Mouse (Mus musculus): ENCODE measurements at regions not wholly inside any gene's neighbourhood (a gene's known extent, or its start where the extent isn't known, plus 50 kb on each side); places are given as distances from the start of the nearest gene placed in this dataset.
A peak's percentile ranks its signal among the peaks of the same experiment; 100 is the strongest.

DNA sequence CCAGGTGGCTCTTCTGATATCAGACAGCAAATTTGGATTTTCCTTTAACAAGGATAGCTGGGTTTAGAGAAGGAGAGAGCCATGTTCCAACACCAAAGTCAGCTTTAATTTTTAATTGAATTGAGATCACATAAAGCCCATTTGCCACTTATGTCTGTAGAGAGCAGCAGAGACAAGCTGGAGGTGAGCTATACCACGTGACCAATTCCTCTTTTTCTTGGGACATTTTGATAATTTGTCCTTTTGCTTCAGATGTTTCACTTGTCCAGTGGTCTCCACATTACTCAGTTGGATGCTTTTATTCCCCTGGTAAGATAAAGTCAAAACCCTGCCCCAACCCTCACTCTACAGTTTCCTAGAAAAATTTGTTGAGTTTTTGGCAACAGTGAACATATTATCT is 248.6 kb upstream of the Ndst4 start:
- H3K9me3 ChIP-seq, result no peaks in the 10 kb centered on the region
- no peak for ATAC-seq (ENCODE audit: low FRiP score, low read depth)
- WGBS, result 64% methylated on average over 1 of the region's 1 CpGs
- no peak overlapping the region for H3K4me3 ChIP-seq
- H3K4me1 ChIP-seq, result no peaks in the 10 kb centered on the region
- no peaks in the 10 kb centered on the region for H3K36me3 ChIP-seq
- no peaks in the 10 kb centered on the region for H3K27me3 ChIP-seq
- H3K9ac ChIP-seq (replicated peaks), result no peak overlapping the region
- no peak overlapping the region for H3K27ac ChIP-seq (replicated peaks)
- no peak overlapping the region for H3K4me2 ChIP-seq (replicated peaks)

DNA sequence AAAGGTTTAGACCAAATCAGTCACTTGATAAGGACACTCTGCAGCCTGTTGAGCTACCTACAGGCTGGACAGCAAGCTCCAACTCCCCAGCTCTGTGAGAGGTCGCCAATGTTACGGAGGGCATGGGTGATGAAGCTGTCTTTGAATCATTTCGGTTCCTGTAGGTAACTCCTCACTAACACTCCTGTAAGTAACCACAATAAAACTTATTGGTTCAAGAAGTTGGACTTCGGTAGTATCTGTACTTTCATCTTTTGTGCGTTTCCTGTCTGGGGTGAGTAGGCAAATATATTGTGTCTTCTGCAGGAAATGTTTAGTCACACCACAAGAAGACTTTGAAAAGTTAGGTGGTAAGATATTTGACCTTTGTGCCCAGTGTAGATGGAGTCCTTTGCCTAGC is 244.1 kb upstream of the Ndst4 start:
- no peaks in the 10 kb centered on the region for H3K27me3 ChIP-seq
- no peaks in the 10 kb centered on the region for H3K9me3 ChIP-seq
- H3K4me3 ChIP-seq, result no peak overlapping the region
- H3K27ac ChIP-seq (replicated peaks), result no peak overlapping the region
- ATAC-seq (ENCODE audit: low FRiP score, low read depth), result no peak
- H3K9ac ChIP-seq (replicated peaks), result no peak overlapping the region
- no peaks in the 10 kb centered on the region for H3K4me1 ChIP-seq
- H3K4me2 ChIP-seq (replicated peaks), result no peak overlapping the region
- H3K36me3 ChIP-seq, result no peaks in the 10 kb centered on the region
- WGBS, result 91% methylated on average over 5 of the region's 5 CpGs

DNA sequence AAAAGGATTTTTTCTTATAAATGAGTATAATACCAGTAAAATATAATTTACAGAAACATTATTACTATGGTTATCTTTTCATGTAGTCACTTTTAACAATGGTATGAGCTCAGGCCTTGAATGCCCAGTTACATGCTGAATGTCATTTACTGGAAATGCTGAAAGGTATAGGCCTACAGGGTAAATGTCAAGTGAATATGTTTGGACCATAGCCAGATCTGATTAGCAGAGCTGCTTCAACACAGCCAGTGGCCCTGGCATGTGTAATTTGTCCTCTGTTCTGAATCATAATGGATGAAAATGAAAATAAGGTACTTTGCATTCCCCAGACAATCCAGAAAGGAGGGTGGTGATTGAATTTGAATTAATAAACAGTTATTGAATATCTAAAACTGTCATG is 213.3 kb upstream of the Ndst4 start:
- H3K9ac ChIP-seq (replicated peaks), result no peak overlapping the region
- no peaks in the 10 kb centered on the region for H3K36me3 ChIP-seq
- no peak overlapping the region for H3K4me2 ChIP-seq (replicated peaks)
- H3K27ac ChIP-seq (replicated peaks), result no peak overlapping the region
- H3K4me1 ChIP-seq, result no peaks in the 10 kb centered on the region
- H3K27me3 ChIP-seq, result no peaks in the 10 kb centered on the region
- H3K4me3 ChIP-seq, result no peak overlapping the region
- H3K9me3 ChIP-seq, result no peaks in the 10 kb centered on the region
- ATAC-seq (ENCODE audit: low FRiP score, low read depth), result peak; percentile 74

DNA sequence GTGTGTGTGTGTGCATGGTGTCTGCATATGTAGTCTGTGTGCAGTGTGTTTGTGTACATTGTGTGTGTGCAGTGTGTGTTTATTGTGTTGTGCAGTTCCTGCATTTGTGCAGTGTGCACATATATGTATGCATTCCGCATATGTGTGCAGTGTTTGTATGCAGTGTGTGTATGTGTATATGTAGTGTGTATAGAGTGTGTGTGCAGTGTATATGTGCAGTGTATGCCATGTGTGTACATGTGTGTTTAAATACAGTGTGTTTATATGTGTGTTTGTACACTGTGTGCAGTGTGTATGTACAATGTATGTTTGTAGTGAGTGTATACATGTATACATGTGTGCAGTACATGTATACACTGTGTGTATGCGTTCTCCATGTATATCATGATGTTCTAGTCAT is 183.0 kb upstream of the Ndst4 start:
- WGBS, result 91% methylated on average over 2 of the region's 2 CpGs

DNA sequence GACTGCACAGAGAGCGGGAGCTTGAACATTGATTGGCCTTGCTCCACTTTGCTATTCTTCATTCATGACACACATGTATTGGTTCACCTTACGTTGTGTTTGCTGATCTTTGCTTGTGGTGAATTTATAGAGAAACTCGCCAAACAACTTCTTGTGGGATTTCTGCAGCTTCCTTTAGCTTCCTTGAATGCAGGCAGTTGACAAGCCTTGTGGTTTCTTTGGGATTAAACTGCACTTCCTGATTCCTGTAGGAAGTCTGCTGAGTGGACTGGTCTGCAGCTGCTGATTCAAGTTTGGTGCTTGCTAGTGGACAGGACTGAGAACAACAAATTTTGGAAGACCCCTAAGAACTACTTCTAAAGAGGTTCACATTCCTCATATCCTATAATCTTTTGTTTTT is 152.8 kb upstream of the Ndst4 start:
- H3K4me3 ChIP-seq, result no peak overlapping the region
- no peak overlapping the region for H3K4me2 ChIP-seq (replicated peaks)
- no peak overlapping the region for H3K27ac ChIP-seq (replicated peaks)
- no peak overlapping the region for H3K9ac ChIP-seq (replicated peaks)
- no peaks in the 10 kb centered on the region for H3K9me3 ChIP-seq
- ATAC-seq (ENCODE audit: low FRiP score, low read depth), result no peak
- H3K36me3 ChIP-seq, result no peaks in the 10 kb centered on the region
- WGBS, result 83% methylated on average over 3 of the region's 3 CpGs
- H3K27me3 ChIP-seq, result no peaks in the 10 kb centered on the region
- H3K4me1 ChIP-seq, result no peaks in the 10 kb centered on the region

More for the DNA sequence above, 183.0 kb upstream of the Ndst4 start:
- no peak overlapping the region for H3K9ac ChIP-seq (replicated peaks)
- no peak overlapping the region for H3K4me3 ChIP-seq
- H3K4me1 ChIP-seq, result no peaks in the 10 kb centered on the region
- no peak overlapping the region for H3K27ac ChIP-seq (replicated peaks)
- ATAC-seq (ENCODE audit: low FRiP score, low read depth), result 0 out of 2 replicates have a peak, but pooled peaks have one; percentile 45
- no peaks in the 10 kb centered on the region for H3K9me3 ChIP-seq
- H3K36me3 ChIP-seq, result no peaks in the 10 kb centered on the region
- H3K27me3 ChIP-seq, result no peaks in the 10 kb centered on the region
- H3K4me2 ChIP-seq (replicated peaks), result no peak overlapping the region

DNA sequence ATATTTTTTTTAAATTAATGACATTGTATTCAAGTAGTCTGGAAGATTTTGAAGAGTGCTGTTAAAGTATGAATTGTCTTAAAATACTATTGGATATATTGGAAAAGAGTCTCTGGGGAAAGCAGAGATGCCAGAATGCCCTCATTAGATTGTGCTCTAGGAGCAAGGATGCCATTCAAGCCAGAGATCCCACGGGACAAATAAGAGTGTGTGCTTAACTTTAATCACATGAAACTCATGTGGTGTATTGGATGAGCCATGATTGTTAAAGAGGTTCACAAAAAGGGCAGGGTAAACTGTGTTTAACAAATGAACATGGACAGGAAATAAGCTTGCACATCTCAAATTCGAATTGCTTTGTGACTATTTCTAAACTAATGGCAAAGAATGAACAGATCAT is 143.0 kb upstream of the Ndst4 start:
- H3K27ac ChIP-seq (replicated peaks), result no peak overlapping the region
- no peak for ATAC-seq (ENCODE audit: low FRiP score, low read depth)
- H3K4me1 ChIP-seq, result no peaks in the 10 kb centered on the region
- H3K9me3 ChIP-seq, result no peaks in the 10 kb centered on the region
- WGBS, result 76% methylated on average over 2 of the region's 2 CpGs
- H3K9ac ChIP-seq (replicated peaks), result no peak overlapping the region
- H3K4me2 ChIP-seq (replicated peaks), result no peak overlapping the region
- no peaks in the 10 kb centered on the region for H3K36me3 ChIP-seq
- no peaks in the 10 kb centered on the region for H3K27me3 ChIP-seq
- no peak overlapping the region for H3K4me3 ChIP-seq

DNA sequence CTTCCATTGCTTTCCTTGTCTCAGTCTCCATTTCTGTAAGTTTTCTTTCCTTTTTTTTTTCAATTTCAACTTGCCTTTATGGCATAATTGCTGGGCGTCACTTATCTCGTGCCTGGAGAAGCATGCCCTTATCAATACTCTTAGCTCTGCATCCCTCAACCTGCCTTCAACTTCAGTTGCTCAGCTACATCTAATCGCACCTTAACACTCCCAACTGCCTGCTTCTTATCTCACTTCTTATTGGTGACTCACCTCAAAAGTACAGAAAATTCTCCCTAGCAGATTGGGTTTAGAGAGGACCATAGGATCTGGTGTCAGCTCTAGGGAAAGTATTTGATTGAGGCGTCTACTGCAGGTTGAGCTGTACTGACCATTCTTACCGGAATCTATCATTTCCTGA is 133.2 kb upstream of the Ndst4 start:
- Histone ChIP-seq H3K9me3 (no peaks in the 10 kb centered on the region), H3K4me2 (replicated peaks) (no peak overlapping the region), H3K4me3 (no peak overlapping the region), H3K27me3 (no peaks in the 10 kb centered on the region), H3K36me3 (no peaks in the 10 kb centered on the region), H3K27ac (replicated peaks) (no peak overlapping the region), H3K4me1 (peaks cover 7% of the 10 kb centered on the region; the same call in 1 of the 2 replicates), H3K9ac (replicated peaks) (no peak overlapping the region)
- no peak for ATAC-seq (ENCODE audit: low FRiP score, low read depth)
- 75% methylated on average over 5 of the region's 5 CpGs for WGBS

DNA sequence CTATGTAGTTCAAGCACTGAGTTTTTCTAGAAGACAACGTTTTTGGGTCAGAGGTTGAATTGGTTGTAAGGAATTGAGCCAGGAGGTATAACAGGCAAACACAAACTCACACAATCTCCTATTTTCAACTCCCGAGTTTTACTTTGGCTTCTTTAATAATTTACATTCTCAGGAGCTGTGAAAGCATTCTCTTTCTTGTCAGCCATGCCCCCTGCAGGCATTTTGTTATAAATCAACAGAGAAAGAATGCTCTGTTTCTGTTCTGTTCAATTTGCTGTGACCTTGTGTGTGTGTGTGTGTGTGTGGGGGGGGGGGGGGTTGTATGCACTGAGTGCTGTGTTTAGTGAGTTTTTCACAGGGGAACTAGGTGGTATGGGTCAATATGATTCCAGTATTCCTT is 132.7 kb upstream of the Ndst4 start:
- WGBS, result 21% methylated on average over 2 of the region's 2 CpGs
- Histone ChIP-seq H3K4me3 (no peak overlapping the region), H3K4me2 (replicated peaks) (no peak overlapping the region), H3K9ac (replicated peaks) (no peak overlapping the region), H3K27ac (replicated peaks) (no peak overlapping the region), H3K36me3 (no peaks in the 10 kb centered on the region), H3K9me3 (no peaks in the 10 kb centered on the region), H3K27me3 (no peaks in the 10 kb centered on the region), H3K4me1 (peaks cover 7% of the 10 kb centered on the region; the same call in 1 of the 2 replicates)
- ATAC-seq (ENCODE audit: low FRiP score, low read depth), result peak; percentile 65; the same call in 1 of the 2 replicates

DNA sequence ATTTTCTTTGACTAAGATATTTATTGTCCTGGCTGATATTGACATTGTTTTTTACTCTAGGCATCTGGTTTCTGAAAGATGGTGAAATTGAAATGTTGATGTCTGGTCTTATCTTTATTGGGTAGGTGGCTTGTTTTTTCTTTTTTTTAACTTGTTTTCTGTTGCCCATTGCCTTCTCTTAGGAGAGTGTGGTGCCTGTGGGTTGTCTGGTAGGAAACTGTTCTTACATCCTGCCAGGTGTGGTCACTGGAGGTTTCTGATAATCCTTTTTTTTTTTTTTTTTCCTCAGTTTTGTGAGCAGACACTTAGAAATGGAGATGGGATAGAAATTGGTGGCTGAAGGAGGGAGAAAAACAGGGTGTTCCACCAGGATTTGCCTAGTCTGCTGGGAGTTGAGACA is 125.3 kb upstream of the Ndst4 start:
- no peak for ATAC-seq (ENCODE audit: low FRiP score, low read depth)
- no peaks in the 10 kb centered on the region for H3K36me3 ChIP-seq
- H3K27ac ChIP-seq (replicated peaks), result no peak overlapping the region
- H3K4me2 ChIP-seq (replicated peaks), result no peak overlapping the region
- H3K4me1 ChIP-seq, result no peaks in the 10 kb centered on the region
- H3K4me3 ChIP-seq, result no peak overlapping the region
- H3K9ac ChIP-seq (replicated peaks), result no peak overlapping the region
- no peaks in the 10 kb centered on the region for H3K27me3 ChIP-seq
- no peaks in the 10 kb centered on the region for H3K9me3 ChIP-seq

DNA sequence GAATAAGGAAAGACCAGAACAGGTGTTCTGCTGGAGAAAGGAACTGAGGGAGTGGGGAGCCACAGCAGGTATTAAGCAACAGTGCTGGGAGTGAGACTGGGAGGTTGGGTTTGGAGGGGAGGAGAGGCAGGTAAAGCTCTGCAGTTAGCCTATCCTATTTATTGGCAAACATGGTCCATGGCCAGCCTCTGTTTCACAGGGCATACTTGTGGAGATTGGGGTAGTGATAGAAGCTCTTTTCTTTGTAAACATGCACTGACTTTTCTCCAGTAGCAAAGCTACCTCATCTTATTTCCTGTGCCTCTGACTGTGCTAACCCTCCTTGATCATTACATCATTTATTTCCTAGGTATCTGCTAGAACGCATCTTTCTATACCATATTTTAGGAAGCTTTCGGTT is 124.9 kb upstream of the Ndst4 start:
- H3K27ac ChIP-seq (replicated peaks), result no peak overlapping the region
- no peak for ATAC-seq (ENCODE audit: low FRiP score, low read depth)
- no peak overlapping the region for H3K4me3 ChIP-seq

DNA sequence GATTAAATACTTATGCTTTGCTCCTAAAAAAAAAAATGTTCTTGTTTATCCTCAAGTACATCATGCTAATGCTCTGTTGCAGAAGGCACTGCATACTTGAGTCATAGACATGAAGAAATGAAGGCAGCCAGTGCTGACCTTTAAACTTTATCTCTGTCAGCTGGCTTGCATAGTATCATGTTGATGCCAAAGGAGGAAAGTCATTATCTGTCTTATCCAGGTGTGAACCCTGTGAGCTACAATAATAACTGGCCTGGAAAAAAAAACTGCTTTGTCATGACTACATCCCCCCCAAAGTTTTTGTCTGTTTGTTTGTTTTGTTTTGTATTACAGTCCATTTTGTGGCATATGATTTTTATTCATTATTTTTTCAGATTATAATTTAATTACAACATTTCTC is 124.3 kb upstream of the Ndst4 start:
- Histone ChIP-seq H3K27me3 (no peaks in the 10 kb centered on the region), H3K9ac (replicated peaks) (no peak overlapping the region), H3K27ac (replicated peaks) (no peak overlapping the region), H3K4me1 (no peaks in the 10 kb centered on the region), H3K9me3 (no peaks in the 10 kb centered on the region), H3K4me3 (no peak overlapping the region), H3K4me2 (replicated peaks) (no peak overlapping the region), H3K36me3 (no peaks in the 10 kb centered on the region)
- no peak for ATAC-seq (ENCODE audit: low FRiP score, low read depth)

More for the DNA sequence above, 124.9 kb upstream of the Ndst4 start:
- H3K9me3 ChIP-seq, result no peaks in the 10 kb centered on the region
- H3K4me1 ChIP-seq, result no peaks in the 10 kb centered on the region
- H3K27me3 ChIP-seq, result no peaks in the 10 kb centered on the region
- WGBS, result 93% methylated on average over 2 of the region's 2 CpGs
- H3K36me3 ChIP-seq, result no peaks in the 10 kb centered on the region
- H3K4me2 ChIP-seq (replicated peaks), result no peak overlapping the region
- no peak overlapping the region for H3K9ac ChIP-seq (replicated peaks)

DNA sequence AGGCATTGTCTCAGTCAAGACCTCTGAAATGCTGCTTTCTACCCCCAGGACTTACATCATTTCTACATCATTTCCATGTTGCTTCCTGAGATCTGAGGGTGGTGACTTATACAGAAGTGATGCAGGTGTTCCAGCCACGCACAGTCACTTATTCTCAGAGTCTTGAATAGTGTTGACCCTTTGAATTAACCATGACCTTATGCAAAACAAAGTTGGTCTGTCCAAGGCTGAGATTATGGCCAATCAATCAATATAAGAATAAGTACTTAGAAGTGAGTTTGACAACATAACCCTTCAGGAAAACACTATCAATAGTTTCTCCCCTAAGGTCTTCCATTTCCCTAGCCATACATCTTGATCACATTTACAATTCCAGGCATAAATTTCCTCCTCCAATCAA is 115.3 kb upstream of the Ndst4 start:
- no peaks in the 10 kb centered on the region for H3K36me3 ChIP-seq
- no peak for ATAC-seq (ENCODE audit: low FRiP score, low read depth)
- no peak overlapping the region for H3K4me2 ChIP-seq (replicated peaks)
- H3K9me3 ChIP-seq, result no peaks in the 10 kb centered on the region
- H3K27me3 ChIP-seq, result no peaks in the 10 kb centered on the region
- 0 out of 2 replicates have a peak, but pooled peaks cover 4% of the 10 kb centered on the region for H3K4me1 ChIP-seq
- H3K4me3 ChIP-seq, result no peak overlapping the region
- WGBS, result 64% methylated on average over 1 of the region's 1 CpGs
- H3K27ac ChIP-seq (replicated peaks), result no peak overlapping the region
- H3K9ac ChIP-seq (replicated peaks), result no peak overlapping the region

DNA sequence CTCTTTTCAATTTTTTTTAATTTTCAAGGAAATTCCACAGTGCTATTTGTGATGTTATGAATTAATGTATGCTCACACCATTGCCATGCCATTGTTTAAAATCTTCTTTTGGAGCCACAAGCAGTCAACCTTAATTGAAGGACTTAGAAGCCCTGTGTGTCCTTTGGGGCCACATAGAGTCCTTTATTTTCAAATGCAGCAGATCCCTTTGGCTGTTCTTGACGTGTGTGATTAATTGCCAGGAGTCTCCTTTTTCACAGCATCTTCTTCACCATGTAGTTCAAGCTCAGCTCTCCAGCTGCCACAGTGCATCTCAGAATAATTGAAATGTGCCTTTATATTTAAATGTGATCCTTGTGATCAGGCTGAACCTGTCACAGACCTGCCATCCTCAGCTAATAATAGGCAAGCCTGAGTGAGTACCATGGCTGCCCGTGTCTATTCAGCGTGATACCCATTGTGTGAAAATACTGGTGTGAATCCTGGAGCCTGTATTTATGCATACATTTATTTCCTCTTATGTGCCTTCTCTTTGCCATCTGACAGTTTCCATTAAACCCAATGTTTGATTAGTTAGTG is 114.4 kb upstream of the Ndst4 start:
- ATAC-seq (ENCODE audit: low FRiP score, low read depth), result peak; percentile 87

More for the DNA sequence above, 114.4 kb upstream of the Ndst4 start:
- 25% methylated on average over 3 of the region's 3 CpGs for WGBS
- 0 out of 2 replicates have a peak, but pooled peaks cover 4% of the 10 kb centered on the region for H3K4me1 ChIP-seq
- no peak overlapping the region for H3K4me3 ChIP-seq
- H3K27me3 ChIP-seq, result no peaks in the 10 kb centered on the region
- no peaks in the 10 kb centered on the region for H3K36me3 ChIP-seq
- H3K9me3 ChIP-seq, result no peaks in the 10 kb centered on the region
- H3K4me2 ChIP-seq (replicated peaks), result no peak overlapping the region
- H3K27ac ChIP-seq (replicated peaks), result 0 out of 2 replicates have a peak overlapping the region, but pooled peaks have one; percentile 6
- H3K9ac ChIP-seq (replicated peaks), result no peak overlapping the region

Measured in midbrain, embryonic 12.5 days (tissue).